Mouse (Mus musculus): ENCODE results near the gene Zfp772. TPM values are rescaled to one million over a fixed set of nuclear protein-coding genes. Genes with fewer than 3 reads are reported as not detected.

Zfp772 gene
- polyA plus RNA-seq, 1 experiment = 1.3 TPM

GRCm38 (mm10) chr7:7171227-7172147 is 38.3 kb downstream of the Zfp772 start, which contains the start of gene Zfp418:
Gene Zfp418, plus strand, starts transcription at chr7:7171330.
- no peaks in the 10 kb centered on the region for H3K27me3 ChIP-seq (ENCODE audit: control insufficient read depth, insufficient read depth, low read length)
- 3% methylated on average over 26 of the region's 26 CpGs for WGBS
- peak; percentile 33 for DNase-seq
- H3K4me3 ChIP-seq (ENCODE audit: control insufficient read depth, insufficient read depth, low read length) = peak within 1 kb of the TSS; percentile 78
- TF ChIP-seq POLR2A (IDR thresholded peaks at IDR 0.05; ENCODE audit: control insufficient read depth, extremely low read depth, insufficient read depth, low read length, poor library complexity) = no peak
- no peak for TF ChIP-seq CTCF (IDR thresholded peaks at IDR 0.05; ENCODE audit: borderline replicate concordance, control insufficient read depth, extremely low read depth, insufficient read depth, low read length, poor library complexity)
- H3K4me1 ChIP-seq (replicated peaks; ENCODE audit: control insufficient read depth, insufficient read depth, low read length) = peaks cover 3% of the 10 kb centered on the region; the same call in 1 of the 2 replicates
- H3K27ac ChIP-seq (ENCODE audit: control insufficient read depth, insufficient read depth, low read length) = no peak within 1 kb of the TSS
- H3K36me3 ChIP-seq (ENCODE audit: control insufficient read depth, insufficient read depth, low read length) = no peaks in the 10 kb centered on the region

Other genes starting within 250 kb of the Zfp772 start
- 0.18 TPM in 1 of 2 replicates, not detected in the other for gene Aurkc, start 214.7 kb downstream of the Zfp772 start, polyA plus RNA-seq (2012; rRNA removed)
- 14.6 and 18.5 TPM in 2 replicates for gene Zfp954, start 88.5 kb downstream of the Zfp772 start, polyA plus RNA-seq (2012; rRNA removed)
- 1.4 and 1.7 TPM in 2 replicates for gene Zfp773, start 73.2 kb downstream of the Zfp772 start, polyA plus RNA-seq (2012; rRNA removed)
- 0.66 and 0.80 TPM in 2 replicates for gene Zfp418, start 38.7 kb downstream of the Zfp772 start, polyA plus RNA-seq (2012; rRNA removed)
- gene Vmn2r29, start 37.3 kb upstream of the Zfp772 start, polyA plus RNA-seq (2012; rRNA removed) = 0.08 and 0.14 TPM in 2 replicates
- 0.38 and 2.3 TPM in 2 replicates for gene Gm45844, start 68.3 kb upstream of the Zfp772 start, polyA plus RNA-seq (2012; rRNA removed)
- 43.0 and 46.7 TPM in 2 replicates for gene Clcn4, start 90.9 kb upstream of the Zfp772 start, polyA plus RNA-seq (2012; rRNA removed)
- not detected in 2 replicates for gene Vmn2r30, start 127.6 kb upstream of the Zfp772 start, polyA plus RNA-seq (2012; rRNA removed)
- not detected in 2 replicates for gene Gm45783, start 164.6 kb upstream of the Zfp772 start, polyA plus RNA-seq (2012; rRNA removed)
- not detected in 2 replicates for gene Vmn2r31, start 189.7 kb upstream of the Zfp772 start, polyA plus RNA-seq (2012; rRNA removed)

Data from thymus, adult 2 months (tissue).